Mouse (Mus musculus) central nervous system, embryonic 11.5 days (tissue): ENCODE results near the gene Slc17a7. TPM values are rescaled to one million over a fixed set of nuclear protein-coding genes. Genes with fewer than 3 reads are reported as not detected.

Source experiments
- polyA plus RNA-seq: library from polyadenylated mRNA; depleted of rRNA; stranded (reverse); fragments of >200 nt; gene quantifications from 2 replicates; pipeline ENCODE4 v1.2.3, GENCODE M21; 2012; rRNA removed

The Slc17a7 gene
- 2.3 and 2.8 TPM in 2 replicates for polyA plus RNA-seq

GRCm38 (mm10) chr7:45163735-45164490 lies at the start of gene Slc17a7:
Gene Slc17a7 (plus strand): TSS chr7:45163949.

GRCm38 (mm10) chr7:45124224-45125143 lies 39.3 kb upstream of the Slc17a7 start, which contains the start of gene Rps11:
Gene Rps11 (minus strand): TSS chr7:45124439.

DNA sequence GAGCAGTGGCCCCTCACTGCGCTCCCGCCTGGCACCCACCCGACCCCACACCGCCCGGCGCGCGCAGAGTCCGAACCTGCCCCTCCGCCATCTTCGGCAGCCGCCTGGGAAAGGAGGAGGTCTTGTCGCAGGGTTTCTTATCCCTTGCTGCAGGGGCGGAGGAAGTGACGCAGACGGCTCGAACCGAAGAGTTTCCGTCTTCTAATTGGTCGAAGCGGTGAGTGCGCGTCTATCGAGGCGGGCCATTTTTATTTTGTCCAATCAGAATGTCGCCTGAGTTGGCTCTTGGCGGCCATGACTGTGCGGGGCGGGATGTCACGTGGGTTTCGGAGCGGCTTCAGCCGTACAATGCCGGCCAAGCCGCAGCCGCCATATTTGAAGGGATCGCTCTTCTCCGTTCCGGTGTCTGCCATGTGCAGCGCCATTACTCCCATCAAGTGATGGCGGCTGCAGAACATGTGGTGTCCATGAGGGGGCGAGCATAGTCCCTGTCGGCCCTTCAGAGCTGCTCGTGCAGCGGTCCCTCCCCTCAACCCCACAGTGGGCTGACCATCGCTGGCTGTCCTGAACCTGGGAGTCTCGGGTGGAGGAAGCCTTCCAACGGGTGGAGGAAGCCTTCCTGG lies 35.0 kb upstream of the Slc17a7 start, which contains the start of gene Rpl13a:
Gene Rpl13a, minus strand, starts transcription at position 138 of the 623 bp plus-strand sequence.

GRCm38 (mm10) chr7:45135993-45136567 lies 27.7 kb upstream of the Slc17a7 start, which contains the start of the genes Gm45713 and Flt3l:
Gene Gm45713 (minus strand): TSS chr7:45136231.
Gene Flt3l (minus strand): TSS chr7:45136432.

DNA sequence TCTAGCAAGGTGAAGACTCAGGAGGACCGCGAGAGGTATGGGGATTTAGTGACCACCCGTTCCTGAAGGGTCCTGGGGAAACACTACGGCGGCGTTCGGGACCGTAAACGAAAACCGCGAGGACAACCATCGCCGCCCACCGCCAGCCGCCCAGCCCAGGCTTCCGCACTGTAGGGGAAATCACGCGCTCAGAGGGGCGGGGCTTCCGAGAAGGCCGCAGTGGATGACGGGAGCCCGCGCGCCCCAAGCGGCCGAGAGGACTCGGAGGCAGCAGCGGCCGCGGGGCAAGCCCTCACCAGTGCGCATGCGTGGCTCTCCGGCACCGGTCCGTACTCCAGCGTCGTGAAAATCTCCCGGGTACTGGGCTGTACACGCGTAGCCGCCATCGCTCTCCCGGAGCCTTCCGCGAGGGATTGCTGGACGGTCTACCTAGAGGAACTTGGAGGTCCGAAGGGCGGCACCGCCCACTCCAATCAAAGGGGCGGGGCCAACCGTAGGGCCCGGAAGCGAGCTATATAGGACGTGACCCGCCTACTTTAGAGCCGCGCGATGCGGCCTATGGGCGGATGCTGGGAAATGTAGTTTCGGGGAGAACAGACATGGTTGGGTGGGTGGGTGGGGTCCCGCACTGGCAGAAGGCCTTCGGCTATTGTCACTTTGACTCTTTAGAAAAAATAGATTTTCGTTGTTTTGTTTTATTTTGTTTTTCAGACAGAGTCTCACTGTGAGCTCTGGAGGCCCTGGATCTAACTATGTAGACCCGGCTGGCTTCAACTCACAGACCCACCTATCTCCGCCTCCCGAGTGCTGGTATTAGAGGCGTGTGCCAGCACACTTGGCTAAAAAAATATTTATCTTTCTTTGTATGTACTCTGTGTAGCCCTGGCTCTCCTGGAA lies 9.4 kb upstream of the Slc17a7 start, which contains the start of the genes Pih1d1 and Aldh16a1:
Gene Pih1d1, plus strand, starts transcription at position 208 of the 897 bp plus-strand sequence.
Gene Aldh16a1, minus strand, starts transcription at position 489 of the 897 bp plus-strand sequence.

GRCm38 (mm10) chr7:45179469-45179868 lies 15.7 kb downstream of the Slc17a7 start, which contains the start of gene Gfy:
Gene Gfy (minus strand): TSS chr7:45179569.

DNA sequence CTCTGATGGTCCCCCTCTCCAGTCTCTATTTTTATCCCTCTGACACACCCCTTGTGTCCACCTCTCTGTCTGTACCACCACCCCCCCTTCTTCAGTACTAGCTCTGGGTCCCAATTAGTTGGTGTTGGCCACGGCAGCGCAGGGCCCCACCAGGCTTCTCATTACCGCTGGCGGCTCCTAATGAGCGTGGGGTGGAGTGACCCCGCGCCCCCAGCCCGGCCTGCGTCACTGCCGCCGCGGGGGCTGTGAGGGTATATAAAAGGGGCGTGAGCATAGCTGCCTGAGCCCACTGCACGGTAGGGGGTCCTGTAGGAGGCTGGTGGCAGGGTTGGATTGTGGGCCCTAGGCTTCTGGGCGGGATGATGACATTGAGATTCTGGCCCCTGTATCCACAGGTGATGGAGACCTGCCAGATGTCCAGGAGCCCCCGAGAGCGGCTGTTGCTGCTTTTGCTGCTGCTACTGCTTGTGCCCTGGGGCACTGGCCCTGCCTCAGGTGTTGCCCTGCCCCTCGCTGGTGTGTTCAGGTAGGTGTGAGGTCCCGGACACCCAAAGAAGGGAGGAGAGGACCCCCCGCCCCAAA lies 17.2 kb downstream of the Slc17a7 start, which contains the start of gene Pth2:
Gene Pth2, plus strand, starts transcription at position 100 of the 582 bp plus-strand sequence.

GRCm38 (mm10) chr7:45204380-45205143 lies 40.8 kb downstream of the Slc17a7 start, which contains the start of gene Ccdc155:
Gene Ccdc155 (minus strand): TSS chr7:45204892.

DNA sequence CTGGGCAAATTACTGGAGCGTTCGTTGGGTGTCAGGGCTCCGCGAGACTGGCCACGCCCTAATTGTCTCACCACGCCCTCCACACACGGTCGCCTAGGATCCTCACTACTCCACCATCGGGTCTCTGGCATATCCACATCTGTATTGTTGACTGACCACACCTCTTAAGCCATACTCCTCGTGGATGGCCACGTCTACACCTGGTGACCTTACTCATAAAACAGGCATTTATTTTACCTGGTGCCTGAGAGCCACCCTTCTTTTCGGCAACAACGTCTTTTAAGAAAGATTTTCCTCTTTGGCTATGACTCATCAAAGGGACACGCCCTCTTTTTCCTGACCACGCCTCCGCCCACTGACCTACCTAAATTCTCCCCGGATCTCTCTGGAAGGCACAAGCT lies 48.1 kb downstream of the Slc17a7 start, which contains the start of gene Dkkl1:
Gene Dkkl1, minus strand, starts transcription at position 297 of the 401 bp plus-strand sequence.

DNA sequence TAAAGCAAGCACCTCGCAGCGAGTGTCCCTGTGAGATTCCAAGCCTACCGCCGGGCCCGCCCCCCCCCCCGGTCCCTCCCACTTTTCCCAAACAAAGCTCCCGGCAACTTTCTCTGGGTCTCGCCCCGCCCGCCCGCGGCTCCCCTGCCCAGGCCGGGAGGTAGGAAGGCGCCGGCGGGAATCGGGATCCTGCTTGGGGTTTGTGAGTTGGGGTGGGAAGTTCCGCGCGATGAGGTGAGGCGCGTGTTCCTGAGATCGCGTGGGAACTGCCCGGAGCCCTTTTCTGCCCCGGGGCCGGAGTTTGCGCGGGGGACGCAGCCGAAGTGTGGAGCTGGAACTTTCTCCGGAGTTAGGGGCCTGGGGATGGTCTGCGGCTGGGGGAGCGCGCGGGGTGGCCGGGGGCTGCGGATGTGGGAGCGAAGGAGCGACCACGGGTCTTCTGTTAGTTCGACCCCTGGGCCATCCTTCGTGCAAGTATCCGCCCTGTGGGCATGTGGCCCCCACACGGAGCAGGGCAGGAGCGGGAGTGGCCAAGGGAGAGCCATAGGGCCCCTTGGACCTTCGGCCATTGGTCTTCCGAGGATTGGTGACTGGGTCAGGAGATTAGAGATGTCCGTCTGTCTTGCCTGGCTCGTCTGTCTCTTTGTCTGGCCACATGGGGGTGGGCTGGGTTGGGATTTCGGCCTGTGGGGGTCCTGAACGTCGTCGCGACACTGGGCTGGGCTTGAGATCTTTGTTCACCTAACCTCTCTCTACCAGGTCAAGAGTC lies 52.1 kb downstream of the Slc17a7 start, which contains the start of gene Tead2:
Gene Tead2, plus strand, starts transcription at position 81 of the 769 bp plus-strand sequence.

Other genes with a start within 250 kb of the Slc17a7 start
- gene Ap2a1, start 234.5 kb upstream of the Slc17a7 start, polyA plus RNA-seq: 70.2 and 102 TPM in 2 replicates
- gene Tsks, start 220.7 kb upstream of the Slc17a7 start, polyA plus RNA-seq: 0.07 and 0.08 TPM in 2 replicates
- 36.4 and 49.2 TPM in 2 replicates for gene Cpt1c, start 189.1 kb upstream of the Slc17a7 start, polyA plus RNA-seq
- 510 and 945 TPM in 2 replicates for gene Prmt1, start 177.4 kb upstream of the Slc17a7 start, polyA plus RNA-seq
- gene Irf3, start 166.3 kb upstream of the Slc17a7 start, polyA plus RNA-seq: 113 and 137 TPM in 2 replicates
- gene Bcl2l12, start 165.2 kb upstream of the Slc17a7 start, polyA plus RNA-seq: 70.1 and 80.1 TPM in 2 replicates
- gene Scaf1, start 147.6 kb upstream of the Slc17a7 start, polyA plus RNA-seq: 105 and 108 TPM in 2 replicates
- gene Rras, start 146.0 kb upstream of the Slc17a7 start, polyA plus RNA-seq: 17.2 and 25.6 TPM in 2 replicates
- gene Prr12, start 111.1 kb upstream of the Slc17a7 start, polyA plus RNA-seq: 27.7 and 54.2 TPM in 2 replicates
- gene Nosip, start 101.5 kb upstream of the Slc17a7 start, polyA plus RNA-seq: 75.0 and 79.0 TPM in 2 replicates
- 18.9 and 28.4 TPM in 2 replicates for gene Prrg2, start 101.3 kb upstream of the Slc17a7 start, polyA plus RNA-seq
- gene Rcn3, start 71.7 kb upstream of the Slc17a7 start, polyA plus RNA-seq: 151 and 178 TPM in 2 replicates
- 9.6 and 15.3 TPM in 2 replicates for gene Fcgrt, start 60.1 kb upstream of the Slc17a7 start, polyA plus RNA-seq
- 695 and 927 TPM in 2 replicates for gene Rps11, start 39.5 kb upstream of the Slc17a7 start, polyA plus RNA-seq
- 2,695 and 3,876 TPM in 2 replicates for gene Rpl13a, start 35.2 kb upstream of the Slc17a7 start, polyA plus RNA-seq
- 0.05 and 0.52 TPM in 2 replicates for gene Gm45713, start 27.7 kb upstream of the Slc17a7 start, polyA plus RNA-seq
- 4.8 and 5.5 TPM in 2 replicates for gene Flt3l, start 27.5 kb upstream of the Slc17a7 start, polyA plus RNA-seq
- gene Pih1d1, start 9.6 kb upstream of the Slc17a7 start, polyA plus RNA-seq: 112 and 132 TPM in 2 replicates
- 31.7 and 34.0 TPM in 2 replicates for gene Aldh16a1, start 9.4 kb upstream of the Slc17a7 start, polyA plus RNA-seq
- gene Gfy, start 15.6 kb downstream of the Slc17a7 start, polyA plus RNA-seq: 0.04 and 0.07 TPM in 2 replicates
- gene Pth2, start 17.0 kb downstream of the Slc17a7 start, polyA plus RNA-seq: 0.26 TPM in 1 of 2 replicates, not detected in the other
- gene Ccdc155, start 40.9 kb downstream of the Slc17a7 start, polyA plus RNA-seq: 0.92 and 1.1 TPM in 2 replicates
- 2.0 and 3.1 TPM in 2 replicates for gene Dkkl1, start 48.2 kb downstream of the Slc17a7 start, polyA plus RNA-seq
- gene Tead2, start 51.8 kb downstream of the Slc17a7 start, polyA plus RNA-seq: 557 and 610 TPM in 2 replicates
- gene Cd37, start 75.2 kb downstream of the Slc17a7 start, polyA plus RNA-seq: 1.8 and 2.6 TPM in 2 replicates
- gene Slc6a16, start 77.1 kb downstream of the Slc17a7 start, polyA plus RNA-seq: 0.17 and 0.30 TPM in 2 replicates
- gene Slc6a21, start 113.6 kb downstream of the Slc17a7 start, polyA plus RNA-seq: not detected in 2 replicates
- gene Trpm4, start 169.8 kb downstream of the Slc17a7 start, polyA plus RNA-seq: 18.1 and 19.9 TPM in 2 replicates
- gene Hrc, start 171.3 kb downstream of the Slc17a7 start, polyA plus RNA-seq: 1.7 and 4.2 TPM in 2 replicates
- 13.7 and 16.5 TPM in 2 replicates for gene Ppfia3, start 203.1 kb downstream of the Slc17a7 start, polyA plus RNA-seq
- 3.5 and 3.6 TPM in 2 replicates for gene Lin7b, start 206.6 kb downstream of the Slc17a7 start, polyA plus RNA-seq
- 695 and 1,491 TPM in 2 replicates for gene Snrnp70, start 231.8 kb downstream of the Slc17a7 start, polyA plus RNA-seq
- gene Kcna7, start 241.7 kb downstream of the Slc17a7 start, polyA plus RNA-seq: 0.04 TPM in 1 of 2 replicates, not detected in the other
- 1.3 and 2.1 TPM in 2 replicates for gene Ntf5, start 249.7 kb downstream of the Slc17a7 start, polyA plus RNA-seq